ENCODE assay signal across 9 mouse cellular contexts in genomic region chr14:104610378-104610777, GRCm38 (mm10).
DNase-seq lines count a peak whose midpoint lies in the region; ATAC-seq and TF ChIP-seq lines count a peak whose summit lies in the region.
"Had no signal": no experiment of that assay in that cellular context is flagged by ENCODE, and none has a peak within 500 bp of the region (broad histone marks: within the 10 kb centered on the region; RNA-seq: fewer than 3 reads in every experiment).

No protein-coding gene starts in this region.

- no peak overlapping the region for H3K4me2 ChIP-seq in hindbrain, postnatal 0 days (ENCODE audit: low read depth, low read length)
- no peak overlapping the region for H3K4me2 ChIP-seq in hindbrain, embryonic 13.5 days
- H3K4me2 ChIP-seq: embryonic facial prominence, embryonic 15.5 days had no signal

- TF ChIP-seq POLR2A in brain, embryonic 14.5 days (IDR thresholded peaks at IDR 0.05; ENCODE audit: borderline replicate concordance, extremely low read depth, insufficient read depth, insufficient read length, poor library complexity, severe bottlenecking), result no peak

- no peaks in the 10 kb centered on the region for H3K27me3 ChIP-seq in hindbrain, postnatal 0 days (ENCODE audit: insufficient read depth, low read length)
- no peaks in the 10 kb centered on the region for H3K27me3 ChIP-seq in hindbrain, embryonic 13.5 days
- H3K27me3 ChIP-seq: embryonic facial prominence, embryonic 15.5 days had no signal

- H3K27ac ChIP-seq in hindbrain, postnatal 0 days, result no peak overlapping the region
- H3K27ac ChIP-seq in hindbrain, embryonic 13.5 days, result no peak overlapping the region
- H3K27ac ChIP-seq: embryonic facial prominence, embryonic 15.5 days had no signal

- 71% methylated on average over 4 of the region's 4 CpGs for WGBS in hindbrain, postnatal 0 days
- WGBS in hindbrain, embryonic 13.5 days, result 74% methylated on average over 4 of the region's 4 CpGs

- no peak for ATAC-seq in hindbrain, postnatal 0 days
- no peak for ATAC-seq in hindbrain, embryonic 13.5 days (ENCODE audit: low FRiP score)

- TF ChIP-seq CTCF in hindbrain, postnatal 0 days (IDR thresholded peaks at IDR 0.05; ENCODE audit: low read depth), result peak; percentile 47
- TF ChIP-seq CTCF in brain, embryonic 14.5 days (IDR thresholded peaks at IDR 0.05; ENCODE audit: borderline replicate concordance, extremely low read depth, insufficient read depth, insufficient read length), result peak; percentile 29; the same call in 1 of the 2 replicates

- H3K9ac ChIP-seq in hindbrain, postnatal 0 days (replicated peaks; ENCODE audit: low read length), result no peak overlapping the region
- no peak overlapping the region for H3K9ac ChIP-seq in hindbrain, embryonic 13.5 days
- H3K9ac ChIP-seq: embryonic facial prominence, embryonic 15.5 days had no signal

- H3K9me3 ChIP-seq in hindbrain, postnatal 0 days (ENCODE audit: low read length), result no peaks in the 10 kb centered on the region
- no peaks in the 10 kb centered on the region for H3K9me3 ChIP-seq in hindbrain, embryonic 13.5 days
- H3K9me3 ChIP-seq: embryonic facial prominence, embryonic 15.5 days had no signal

- no peak overlapping the region for H3K4me3 ChIP-seq in hindbrain, postnatal 0 days (ENCODE audit: low read length)
- H3K4me3 ChIP-seq in hindbrain, embryonic 13.5 days, result no peak overlapping the region
- H3K4me3 ChIP-seq: embryonic facial prominence, embryonic 15.5 days had no signal

- no peak for DNase-seq in hindbrain, postnatal 0 days (ENCODE audit: low spot score)
- peak; percentile 5 for DNase-seq in right cerebral cortex, adult 2 months (ENCODE audit: low spot score in 2 of 2)
- DNase-seq in right cerebral cortex, adult 18-20 months, result no peak
- DNase-seq in brain, embryonic 14.5 days (ENCODE audit: low read depth), result peak; percentile 27
- peak; percentile 17 for DNase-seq in retina, postnatal 1 day
- no peak for DNase-seq in urinary bladder, postnatal 4 days (ENCODE audit: low spot score in 2 of 2)
- DNase-seq in urinary bladder, postnatal 36 days (ENCODE audit: low spot score in 2 of 2), result no peak

- H3K4me1 ChIP-seq in hindbrain, postnatal 0 days (ENCODE audit: insufficient read depth, low read length), result no peaks in the 10 kb centered on the region
- 0 out of 2 replicates have a peak, but pooled peaks cover 2% of the 10 kb centered on the region for H3K4me1 ChIP-seq in hindbrain, embryonic 13.5 days (replicated peaks)
- H3K4me1 ChIP-seq: embryonic facial prominence, embryonic 15.5 days had no signal

- no peaks in the 10 kb centered on the region for H3K36me3 ChIP-seq in hindbrain, postnatal 0 days (ENCODE audit: insufficient read depth, low read length)
- no peaks in the 10 kb centered on the region for H3K36me3 ChIP-seq in hindbrain, embryonic 13.5 days
- H3K36me3 ChIP-seq: embryonic facial prominence, embryonic 15.5 days had no signal

Comparison
In these comparisons a context has a peak if more than half of its experiments do, and no peak if none do; other contexts are left out.
1. DNase-seq: peak in right cerebral cortex, adult 2 months (2 of 2), brain, embryonic 14.5 days (single experiment) and retina, postnatal 1 day (single experiment); none in hindbrain, postnatal 0 days (single experiment), right cerebral cortex, adult 18-20 months (single experiment), urinary bladder, postnatal 4 days (0 of 2) and urinary bladder, postnatal 36 days (0 of 2).